In the genomic region with DNA sequence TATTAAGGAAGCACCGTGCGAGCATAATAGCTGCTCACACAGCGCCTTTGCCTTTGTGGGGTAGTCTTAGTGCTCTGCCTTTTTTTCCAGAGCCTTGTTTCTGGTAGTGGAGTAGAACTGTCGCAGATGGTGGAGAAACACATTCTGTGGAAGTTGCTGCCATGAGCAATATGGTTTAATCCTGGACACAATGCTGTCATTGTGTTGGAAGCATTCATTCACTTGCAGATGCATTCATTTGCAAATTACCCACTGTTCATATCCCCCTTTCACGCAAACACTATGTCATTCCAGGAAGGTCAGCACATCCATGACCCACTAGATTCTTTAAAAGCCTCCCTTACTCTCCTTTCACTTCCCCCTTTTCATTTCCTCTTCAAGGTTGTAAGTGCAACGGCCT, we compare ENCODE assay signal across 10 mouse cellular contexts.
DNase-seq lines count a peak whose midpoint lies in the region; ATAC-seq lines count a peak whose summit lies in the region.
"Had no signal": no experiment of that assay in that cellular context is flagged by ENCODE, and none has a peak within 500 bp of the region (broad histone marks: within the 10 kb centered on the region; RNA-seq: fewer than 3 reads in every experiment).

No protein-coding gene starts in this region.

- DNase-seq in ES-CJ7 (ENCODE audit: low read depth, low spot score), result peak; percentile 61
- DNase-seq in embryo, embryonic 10.5 days (ENCODE audit: low spot score), result peak; percentile 83
- peak; percentile 94 for DNase-seq in midbrain, embryonic 11.5 days (ENCODE audit: low spot score, missing footprints)
- DNase-seq in left cerebral cortex, postnatal 36 days (ENCODE audit: low spot score in 2 of 2), result no peak
- DNase-seq in kidney, postnatal 10 days, result no peak
- DNase-seq in urinary bladder, postnatal 14 days (ENCODE audit: low spot score), result no peak
- DNase-seq: gastrocnemius, postnatal 10 days had no signal

- ATAC-seq in granulocyte monocyte progenitor cell, adult 5-6 weeks (replicated peaks; ENCODE audit: poor library complexity, severe bottlenecking), result peak; percentile 95
- peak; percentile 96 for ATAC-seq in midbrain, embryonic 11.5 days (ENCODE audit: low FRiP score)
- no peak for ATAC-seq in cerebellum, adult (ENCODE audit: insufficient number of reproducible peaks, low FRiP score, low TSS enrichment)
- ATAC-seq: intestine, postnatal 0 days had no signal

- no peak overlapping the region for H3K9ac ChIP-seq in midbrain, embryonic 11.5 days (ENCODE audit: low read length)

- peaks cover 4% of the 10 kb centered on the region; the same call in 1 of the 2 replicates for H3K4me1 ChIP-seq in midbrain, embryonic 11.5 days (ENCODE audit: control insufficient read depth, insufficient read depth, low read length)

- intact Hi-C loops in left cerebral cortex, postnatal 36 days (cut with DNase I), result no loop called here

- H3K4me2 ChIP-seq in midbrain, embryonic 11.5 days, result no peak overlapping the region

- 0 out of 2 replicates have a peak overlapping the region, but pooled peaks have one; percentile 35 for H3K27ac ChIP-seq in midbrain, embryonic 11.5 days (ENCODE audit: low read depth, low read length)

- 5% methylated on average over 6 of the region's 6 CpGs for WGBS in midbrain, embryonic 11.5 days

- peaks cover 2% of the 10 kb centered on the region; the same call in 1 of the 2 replicates for H3K9me3 ChIP-seq in midbrain, embryonic 11.5 days (ENCODE audit: control insufficient read depth, low read length)

- H3K27me3 ChIP-seq in midbrain, embryonic 11.5 days (ENCODE audit: control insufficient read depth, insufficient read depth, low read length), result peaks cover 10% of the 10 kb centered on the region; the same call in 1 of the 2 replicates

- no peak overlapping the region for H3K4me3 ChIP-seq in midbrain, embryonic 11.5 days (ENCODE audit: low read depth, low read length)

- H3K36me3 ChIP-seq in midbrain, embryonic 11.5 days (ENCODE audit: control insufficient read depth, insufficient read depth, low read length), result no peaks in the 10 kb centered on the region

Comparison
In these comparisons a context has a peak if more than half of its experiments do, and no peak if none do; other contexts are left out.
1. DNase-seq: peak in ES-CJ7 (single experiment), embryo, embryonic 10.5 days (single experiment) and midbrain, embryonic 11.5 days (single experiment); none in left cerebral cortex, postnatal 36 days (0 of 2), kidney, postnatal 10 days (single experiment) and urinary bladder, postnatal 14 days (single experiment).